Mouse (Mus musculus) MEL (cell line): ENCODE measurements around the gene Myo3b. TPM values are rescaled to one million over a fixed set of nuclear protein-coding genes. Genes with fewer than 3 reads are reported as not detected.

Experiments used
- DNase-seq: peaks from one replicate; pipeline ENCODE4 v3.0.0; 2011; ENCODE audit warnings: low read depth, low spot score
- H3K27ac ChIP-seq: 2 replicates; pipeline ENCODE4 v1.5.1; 2012; ENCODE audit warnings: low read depth, mild to moderate bottlenecking, control low read depth, low read length, moderate library complexity; ENCODE audit not compliant: control insufficient read depth
- H3K27me3 ChIP-seq, 2 experiments: fragments of 150-350 bp in 1 of 2; sonication (generic) in 1 of 2; 2 replicates each; pipeline ENCODE4 v1.6.1; 2012; ENCODE audit warnings: low read length in 2 of 2, mild to moderate bottlenecking in 2 of 2, improper control_type of control experiment in 1 of 2, moderate library complexity in 1 of 2; ENCODE audit not compliant: insufficient read depth in 2 of 2, control insufficient read depth in 1 of 2
- H3K36me3 ChIP-seq, 2 experiments: 2 replicates each; pipeline ENCODE4 v1.6.1; 2012 to 2014; ENCODE audit warnings: low read length in 2 of 2, improper control_type of control experiment in 1 of 2, inconsistent platforms in 1 of 2, mild to moderate bottlenecking in 1 of 2; ENCODE audit not compliant: insufficient read depth in 2 of 2, control insufficient read depth in 1 of 2
- H3K4me1 ChIP-seq, 2 experiments: fragments of 150-350 bp in 1 of 2; sonication (generic) in 1 of 2; 2 replicates each; pipeline ENCODE4 v1.6.1; 2012; ENCODE audit warnings: low read length in 2 of 2, improper control_type of control experiment in 1 of 2, mild to moderate bottlenecking in 1 of 2; ENCODE audit not compliant: insufficient read depth in 2 of 2, control insufficient read depth in 1 of 2
- H3K4me3 ChIP-seq, 2 experiments: fragments of 150-350 bp in 1 of 2; sonication (generic) in 1 of 2; 2 replicates each; pipeline ENCODE4 v1.5.1; 2012; ENCODE audit warnings: low read depth in 2 of 2, low read length in 2 of 2, mild to moderate bottlenecking in 2 of 2, moderate library complexity in 2 of 2, control low read depth in 1 of 2, improper control_type of control experiment in 1 of 2; ENCODE audit not compliant: control insufficient read depth in 1 of 2, insufficient read depth in 1 of 2
- H3K79me2 ChIP-seq: 2 replicates; pipeline ENCODE4 v1.6.1; 2012; ENCODE audit warnings: mild to moderate bottlenecking, low read length, moderate library complexity; ENCODE audit not compliant: control insufficient read depth, poor library complexity, insufficient read depth
- H3K9ac ChIP-seq: 2 replicates; pipeline ENCODE4 v1.6.1; 2012; ENCODE audit warnings: low read depth, mild to moderate bottlenecking, control low read depth, low read length, moderate library complexity; ENCODE audit not compliant: control insufficient read depth, poor library complexity, severe bottlenecking
- H3K9me3 ChIP-seq: fragments of 150-350 bp; sonication (generic); replicated peaks from 2 replicates; pipeline ENCODE4 v1.6.1; 2012; ENCODE audit warnings: mild to moderate bottlenecking, low read length, improper control_type of control experiment, moderate library complexity; ENCODE audit not compliant: insufficient read depth
- CHD1 ChIP-seq: IDR thresholded peaks from 2 replicates; pipeline ENCODE4 v1.6.1; 2012; ENCODE audit warnings: low read depth, mild to moderate bottlenecking, inconsistent platforms, low read length, improper control_type of control experiment
- E2F4 ChIP-seq: IDR thresholded peaks from 2 replicates; pipeline ENCODE4 v1.6.1; 2011; ENCODE audit warnings: low read depth, low read length, improper control_type of control experiment, borderline replicate concordance
- GABPA ChIP-seq: IDR thresholded peaks from 2 replicates; pipeline ENCODE4 v1.6.1; 2012; ENCODE audit warnings: low read depth, mild to moderate bottlenecking, inconsistent platforms, low read length, improper control_type of control experiment, moderate library complexity
- GATA1 ChIP-seq: IDR thresholded peaks from 2 replicates; pipeline ENCODE4 v1.6.1; 2011; ENCODE audit warnings: low read depth, low read length, improper control_type of control experiment
- JUND ChIP-seq: IDR thresholded peaks from 2 replicates; pipeline ENCODE4 v1.6.1; 2011; ENCODE audit warnings: low read depth, mild to moderate bottlenecking, improper control_type of control experiment, low read length
- KAT2A ChIP-seq: conservative IDR thresholded peaks from 2 replicates; pipeline ENCODE4 v1.6.1; 2012; ENCODE audit warnings: low read depth, low read length, improper control_type of control experiment, inconsistent platforms
- MAFK ChIP-seq: IDR thresholded peaks from 2 replicates; pipeline ENCODE4 v1.6.1; 2011; ENCODE audit warnings: low read depth, mild to moderate bottlenecking, low read length, improper control_type of control experiment, borderline replicate concordance
- MEF2A ChIP-seq: IDR thresholded peaks from 2 replicates; pipeline ENCODE4 v1.6.1; 2014; ENCODE audit warnings: low read depth, mild to moderate bottlenecking, inconsistent platforms, low read length, improper control_type of control experiment; ENCODE audit not compliant: poor library complexity, insufficient replicate concordance, severe bottlenecking; ENCODE audit errors: extremely low read depth
- MYB ChIP-seq: IDR thresholded peaks from 2 replicates; pipeline ENCODE4 v1.6.1; 2011; ENCODE audit warnings: mild to moderate bottlenecking, low read depth, low read length, improper control_type of control experiment
- NRF1 ChIP-seq: IDR thresholded peaks from 2 replicates; pipeline ENCODE4 v1.6.1; 2014; ENCODE audit warnings: low read depth, mild to moderate bottlenecking, inconsistent platforms, low read length, improper control_type of control experiment, moderate library complexity; ENCODE audit not compliant: poor library complexity, insufficient read depth, severe bottlenecking
- POLR2AphosphoS2 ChIP-seq: IDR thresholded peaks from 2 replicates; pipeline ENCODE4 v1.6.1; 2011; ENCODE audit warnings: low read length, improper control_type of control experiment
- POLR2AphosphoS5 ChIP-seq: IDR thresholded peaks from 2 replicates; pipeline ENCODE4 v1.6.1; 2012; ENCODE audit warnings: low read depth, borderline replicate concordance, mild to moderate bottlenecking, inconsistent platforms, low read length, moderate library complexity, mixed read lengths
- TAL1 ChIP-seq: IDR thresholded peaks from 2 replicates; pipeline ENCODE4 v1.6.1; 2012; ENCODE audit warnings: mild to moderate bottlenecking, inconsistent platforms, low read length, moderate library complexity, mixed read lengths
- TCF12 ChIP-seq: IDR thresholded peaks from 2 replicates; pipeline ENCODE4 v1.6.1; 2014; ENCODE audit warnings: low read depth, mild to moderate bottlenecking, inconsistent platforms, low read length, improper control_type of control experiment, moderate library complexity
- USF1 ChIP-seq: IDR thresholded peaks from 2 replicates; pipeline ENCODE4 v1.6.1; 2014; ENCODE audit warnings: low read depth, mild to moderate bottlenecking, inconsistent platforms, low read length, improper control_type of control experiment, moderate library complexity
- USF2 ChIP-seq, 2 experiments: IDR thresholded peaks; 2 replicates each; pipeline ENCODE4 v1.6.1; 2011 to 2012; ENCODE audit warnings: improper control_type of control experiment in 2 of 2, low read length in 2 of 2, borderline replicate concordance in 1 of 2, inconsistent platforms in 1 of 2, low read depth in 1 of 2, mild to moderate bottlenecking in 1 of 2; ENCODE audit not compliant: insufficient read depth in 1 of 2
- ZC3H11A ChIP-seq: IDR thresholded peaks from 2 replicates; pipeline ENCODE4 v1.6.1; 2012; ENCODE audit warnings: low read depth, mild to moderate bottlenecking, inconsistent platforms, low read length, improper control_type of control experiment
- ZNF384 ChIP-seq: IDR thresholded peaks from 2 replicates; pipeline ENCODE4 v1.6.1; 2012; ENCODE audit warnings: low read depth, mild to moderate bottlenecking, inconsistent platforms, low read length, improper control_type of control experiment
- polyA plus RNA-seq, 2 experiments: library from polyadenylated mRNA; stranded (reverse) in 1 of 2; unstranded in 1 of 2; fragments of >175 nt in 1 of 2; fragments of >200 nt in 1 of 2; gene quantifications; 2 replicates each; pipeline versions ENCODE4 v1.2.1 to v1.2.4; 2012; ENCODE audit warnings: low replicate concordance in 2 of 2, low read depth in 1 of 2; ENCODE audit not compliant: insufficient read length in 2 of 2, insufficient read depth in 1 of 2, missing spikeins in 1 of 2
- total RNA-seq: library from RNA; depleted of rRNA; stranded (reverse); fragments of 300-350 nt; gene quantifications from 2 replicates; pipeline ENCODE4 v1.2.3, GENCODE M21; 2012

Gene Myo3b
- total and polyA plus RNA-seq, 3 experiments: not detected

DNA sequence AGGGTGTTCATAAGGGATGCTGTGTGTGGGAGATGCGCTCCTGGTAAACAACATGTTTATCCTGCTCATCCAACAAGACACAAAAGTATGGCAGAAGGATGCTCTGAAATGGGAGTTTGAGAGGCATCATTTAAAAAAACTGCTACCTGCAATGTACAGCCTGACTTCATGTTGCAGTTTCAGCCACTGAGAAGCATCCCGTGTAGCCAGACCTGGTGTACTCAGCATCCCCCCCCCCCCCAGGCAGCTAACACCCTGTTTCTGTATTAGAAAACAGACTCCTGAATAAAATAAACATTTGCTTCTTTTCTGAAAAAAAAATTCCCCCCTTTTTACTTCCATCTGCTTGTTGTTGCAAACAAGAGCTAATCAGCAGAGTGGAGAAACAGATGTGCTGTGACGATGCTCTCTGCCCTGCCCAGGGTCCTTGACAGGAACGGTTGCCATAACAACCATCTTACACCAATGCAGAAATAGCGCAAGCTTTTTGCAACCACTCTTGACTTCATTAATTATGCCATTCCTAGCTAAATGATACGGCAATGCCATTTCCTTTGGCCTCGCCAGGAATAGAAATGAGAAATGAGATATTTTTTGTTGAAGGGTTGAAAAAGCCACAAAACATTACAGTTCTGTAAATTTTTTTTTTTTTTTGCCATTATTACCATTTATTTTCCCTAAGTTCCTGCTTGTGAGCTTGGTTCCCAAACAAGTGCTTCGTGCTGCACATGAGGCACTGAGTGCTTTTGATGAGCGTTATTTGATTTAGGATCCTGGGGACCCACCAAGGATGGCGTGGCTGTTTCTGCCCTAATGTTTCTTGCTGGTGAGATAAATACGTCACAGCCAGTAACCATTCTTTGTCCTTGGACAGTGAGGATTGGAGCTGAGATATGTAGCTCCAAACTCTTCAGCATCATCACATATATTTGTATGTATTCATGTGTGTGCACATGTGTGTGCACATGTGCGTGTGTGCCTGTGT is 75.2 kb downstream of the Myo3b start:
- no peak for DNase-seq
- no peaks in the 10 kb centered on the region for H3K9me3 ChIP-seq
- no peaks in the 10 kb centered on the region for H3K36me3 ChIP-seq
- H3K4me3 ChIP-seq: no peak overlapping the region
- no peaks in the 10 kb centered on the region; a peak in 1 of 4 replicates for H3K27me3 ChIP-seq
- H3K4me1 ChIP-seq: no peaks in the 10 kb centered on the region
- no peak overlapping the region for H3K27ac ChIP-seq
- H3K9ac ChIP-seq: no peak overlapping the region
- H3K79me2 ChIP-seq: no peaks in the 10 kb centered on the region
- TF ChIP-seq ZNF384 (no peak), JUND (no peak), USF1 (no peak)

DNA sequence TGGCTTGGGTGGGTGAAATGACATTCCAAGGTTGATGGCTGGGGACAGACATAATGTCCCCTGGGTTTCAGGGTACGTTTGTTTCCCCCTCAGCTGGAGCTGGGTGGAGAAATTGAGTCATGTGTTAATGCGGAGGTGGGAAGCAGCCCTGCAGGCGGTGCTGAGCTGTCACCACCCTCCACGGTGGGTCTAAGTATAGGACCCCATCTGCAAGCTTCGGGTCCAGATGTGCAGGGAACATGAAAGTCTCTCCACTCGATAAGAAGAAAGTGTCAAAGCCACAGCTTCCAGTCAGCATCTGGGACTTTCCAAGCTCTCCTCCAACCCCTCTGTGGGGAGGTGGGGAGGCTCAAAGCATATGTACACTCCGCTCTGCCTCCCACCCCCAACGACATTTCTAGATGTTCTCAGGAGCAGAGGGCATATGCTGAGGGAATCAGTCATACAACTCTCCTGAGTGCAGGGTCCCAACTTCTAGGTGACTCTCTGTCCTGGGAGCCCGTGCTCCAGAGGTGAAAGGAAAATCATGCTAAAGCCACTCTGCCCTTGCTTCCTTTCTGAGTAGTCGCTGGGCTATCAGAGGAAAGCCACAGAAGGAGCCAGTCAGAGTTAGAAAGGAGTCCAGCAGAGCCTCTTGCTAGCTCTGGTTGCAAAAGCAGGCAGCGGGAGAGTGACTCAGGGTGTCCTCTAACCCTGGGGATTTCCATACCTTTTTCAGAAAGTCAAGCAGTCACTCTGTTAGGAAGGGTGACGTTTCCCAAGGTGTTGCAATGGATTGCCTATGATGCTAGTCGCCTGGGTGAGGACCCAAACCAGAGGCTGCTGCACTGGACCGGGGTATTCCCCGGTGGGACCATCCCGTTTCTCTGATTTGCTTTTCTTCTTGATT is 79.7 kb downstream of the Myo3b start:
- Histone ChIP-seq H3K9ac (no peak overlapping the region), H3K27ac (no peak overlapping the region), H3K9me3 (no peaks in the 10 kb centered on the region), H3K79me2 (no peaks in the 10 kb centered on the region), H3K4me1 (no peaks in the 10 kb centered on the region), H3K27me3 (peaks cover 0 to 2% of the 10 kb centered on the region in 2 experiments; a peak in 2 of 4 replicates), H3K4me3 (no peak overlapping the region), H3K36me3 (no peaks in the 10 kb centered on the region)
- no peak for TF ChIP-seq MYB
- TF ChIP-seq POLR2AphosphoS5: no peak
- no peak for TF ChIP-seq JUND
- TF ChIP-seq NRF1: no peak
- no peak for TF ChIP-seq E2F4
- no peak for TF ChIP-seq ZC3H11A
- no peak for TF ChIP-seq GATA1
- TF ChIP-seq CHD1: no peak
- no peak for TF ChIP-seq POLR2AphosphoS2
- no peak for TF ChIP-seq MEF2A
- TF ChIP-seq TCF12: no peak
- no peak for TF ChIP-seq TAL1
- no peak for TF ChIP-seq GABPA
- no peak for TF ChIP-seq MAFK
- TF ChIP-seq USF2 (IDR thresholded peaks at IDR 0.05; ENCODE audit: borderline replicate concordance in 1 of 2, insufficient read depth in 1 of 2, low read depth in 1 of 2, low read length in 2 of 2): no peak
- TF ChIP-seq KAT2A: no peak
- DNase-seq: no peak
